Mouse (Mus musculus): ENCODE data around the gene Zpr1.
"Not testable (repeated sequence)": the region's sequence is repeated elsewhere in the genome, so short reads cannot be mapped to it uniquely, and the experiment has no call there.

The Zpr1 gene

DNA sequence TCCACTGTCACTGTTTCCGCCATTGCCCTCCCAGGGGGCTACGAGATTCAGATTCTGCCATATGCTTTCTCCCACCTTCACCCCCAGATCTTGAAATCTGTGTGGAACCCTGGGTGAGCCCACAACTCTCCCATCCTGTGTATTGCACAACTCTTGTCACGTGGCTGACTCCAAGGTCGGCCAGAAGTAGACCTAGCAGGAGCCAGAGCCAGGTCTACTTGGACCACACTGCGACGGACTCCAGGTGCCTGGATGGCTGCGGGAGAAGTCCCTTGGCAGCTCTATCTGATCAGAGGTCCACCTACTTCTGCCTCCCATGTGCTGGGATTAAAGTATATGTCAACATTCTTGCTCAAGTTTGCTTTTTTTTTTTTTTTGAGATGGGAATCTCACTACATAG is 11.7 kb upstream of the Zpr1 start:
- no peak for DNase-seq (ENCODE audit: low read depth, low spot score)

DNA sequence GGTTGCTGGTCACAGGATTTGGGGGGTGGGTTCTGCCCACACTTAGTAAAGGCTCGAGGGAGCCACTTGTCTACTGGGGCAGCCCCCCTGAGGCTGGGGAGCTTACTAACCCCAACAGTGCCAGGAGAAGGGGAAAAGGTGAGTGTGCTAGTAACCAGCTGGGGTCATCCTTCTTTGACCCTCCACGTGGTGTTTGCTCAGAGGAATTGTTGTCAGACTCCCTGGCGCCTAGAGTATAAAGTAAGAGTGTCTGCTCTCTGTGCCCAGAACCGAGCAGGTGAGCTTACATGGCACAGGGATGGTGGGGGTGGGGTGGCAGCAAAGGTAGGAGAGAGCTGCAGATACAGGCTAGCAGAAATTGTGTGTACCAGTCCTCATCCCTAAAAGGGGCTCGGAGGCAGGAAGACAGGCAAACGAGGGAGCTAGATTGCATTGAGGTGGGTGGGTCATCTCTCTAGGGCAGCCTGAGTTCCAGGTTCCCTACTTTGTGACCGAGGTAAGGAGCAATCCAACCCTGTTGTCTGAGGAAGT is 4.5 kb upstream of the Zpr1 start, which contains the start of gene Apoa5:
TSS of gene Apoa5 (plus strand) at position 291 of the 531 bp plus-strand sequence.
- DNase-seq (ENCODE audit: low read depth, low spot score): no peak

DNA sequence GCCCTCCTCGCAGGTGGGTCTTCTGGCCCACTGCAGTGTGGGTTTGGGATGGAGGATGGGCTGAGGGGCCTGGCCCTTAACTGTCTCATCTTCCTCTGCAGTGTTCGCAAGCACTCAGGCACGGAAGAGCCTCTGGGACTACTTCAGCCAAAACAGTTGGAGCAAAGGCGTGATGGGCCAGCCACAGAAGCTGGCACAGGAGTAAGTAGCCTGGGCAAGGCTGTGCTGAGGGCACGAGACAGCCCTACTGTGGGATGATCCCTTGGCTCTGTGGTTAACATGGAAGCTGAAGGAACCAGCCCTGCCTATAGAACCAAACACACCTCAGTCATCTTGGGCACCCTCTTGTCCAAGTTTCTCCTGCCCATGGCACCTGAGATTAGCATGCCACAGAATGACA is 3.7 kb upstream of the Zpr1 start:
- no peak for DNase-seq (ENCODE audit: low read depth, low spot score)

- no peak for DNase-seq (ENCODE audit: low read depth, low spot score)
These were observed 2.1 kb upstream of the Zpr1 start for GRCm38 (mm10) chr9:46270782-46271181.

- DNase-seq (ENCODE audit: low read depth, low spot score): peak; percentile 83
These were observed 794 bp upstream of the Zpr1 start for GRCm38 (mm10) chr9:46272070-46272469.

DNA sequence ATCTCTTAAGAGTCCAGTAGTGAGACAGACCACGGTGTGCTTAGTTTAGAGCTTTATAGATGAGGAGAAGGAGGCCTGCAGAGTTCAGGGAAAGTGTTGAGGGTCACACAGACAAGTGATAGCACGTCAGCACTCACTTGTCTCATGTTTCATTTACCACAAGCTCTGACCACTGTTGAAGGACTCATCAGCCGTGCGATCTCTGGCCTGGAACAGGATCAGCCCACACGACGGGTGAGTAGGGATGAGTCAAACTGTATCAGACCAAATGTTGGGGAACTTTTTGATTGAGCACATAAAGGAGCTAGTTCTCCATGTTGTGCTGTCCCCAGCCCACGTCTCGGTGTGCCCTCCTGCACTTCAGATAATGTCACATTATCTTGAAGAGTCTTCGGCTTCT is 1.6 kb downstream of the Zpr1 start:
- DNase-seq (ENCODE audit: low read depth, low spot score): no peak

DNA sequence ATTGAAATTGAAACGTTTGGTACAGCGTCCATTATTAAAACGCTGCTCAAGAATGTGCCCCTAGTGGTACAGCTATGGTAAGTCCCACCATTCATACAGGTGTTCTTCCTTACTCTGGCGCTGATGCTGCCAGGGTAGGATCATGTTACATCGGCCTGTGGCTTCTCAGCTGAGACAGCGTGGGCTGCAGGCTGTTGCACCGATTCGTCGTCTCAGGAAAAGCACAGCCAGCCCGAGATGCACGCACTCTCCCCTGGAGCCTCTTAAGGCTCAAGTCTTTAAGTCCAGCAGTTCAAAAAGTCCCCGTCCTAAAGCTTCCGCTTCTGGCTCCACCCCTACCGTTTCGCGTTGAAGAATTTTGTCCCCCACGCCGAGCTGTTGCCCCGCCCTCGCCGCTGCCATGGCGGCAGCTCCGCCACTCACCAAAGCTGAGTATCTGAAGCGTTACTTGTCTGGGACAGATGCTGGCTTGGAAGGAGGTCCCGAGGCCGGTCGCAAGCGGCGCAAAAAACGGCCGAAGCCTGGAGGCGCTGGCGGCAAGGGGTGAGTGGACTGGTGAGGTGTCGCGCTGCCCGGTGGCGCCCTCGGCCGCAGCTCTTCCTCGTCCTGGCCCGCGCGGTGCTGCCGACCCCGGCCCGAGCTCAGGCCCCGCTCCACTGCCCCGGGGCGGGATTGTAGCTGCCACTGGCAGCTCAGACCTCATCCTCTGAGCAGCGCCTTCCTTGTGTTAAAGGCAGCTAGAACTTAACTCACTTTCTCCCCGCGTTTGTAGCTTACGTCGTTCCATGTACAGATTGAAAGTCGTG is 10.0 kb downstream of the Zpr1 start, which contains the start of gene Bud13:
TSS of gene Bud13 (plus strand) at position 378 of the 806 bp plus-strand sequence.
- peak; percentile 94 for DNase-seq (ENCODE audit: low read depth, low spot score)

GRCm38 (mm10) chr9:46298381-46298780 is 25.5 kb downstream of the Zpr1 start:
- no peak for DNase-seq (ENCODE audit: low read depth, low spot score)

DNA sequence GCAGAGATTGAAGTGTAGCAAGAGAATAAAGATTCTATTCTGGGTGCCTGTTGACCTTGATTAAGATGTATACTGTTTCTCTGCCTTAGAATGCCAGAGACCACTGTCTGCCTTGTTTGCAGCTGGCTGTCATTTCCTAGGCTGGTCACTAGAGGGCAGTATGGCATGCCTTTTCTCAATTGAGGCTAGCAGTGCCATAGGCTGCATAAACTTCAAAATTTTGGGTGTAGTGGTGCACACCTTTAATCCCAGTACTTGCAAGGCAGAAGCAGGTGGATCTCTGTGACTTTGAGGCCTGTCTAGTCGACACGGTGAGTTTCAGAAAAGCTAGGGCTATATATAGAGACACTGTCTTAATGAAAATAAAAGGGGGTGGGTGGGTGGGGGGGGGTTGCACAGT is 29.3 kb downstream of the Zpr1 start:
- peak; percentile 51 for DNase-seq (ENCODE audit: low read depth, low spot score)

DNA sequence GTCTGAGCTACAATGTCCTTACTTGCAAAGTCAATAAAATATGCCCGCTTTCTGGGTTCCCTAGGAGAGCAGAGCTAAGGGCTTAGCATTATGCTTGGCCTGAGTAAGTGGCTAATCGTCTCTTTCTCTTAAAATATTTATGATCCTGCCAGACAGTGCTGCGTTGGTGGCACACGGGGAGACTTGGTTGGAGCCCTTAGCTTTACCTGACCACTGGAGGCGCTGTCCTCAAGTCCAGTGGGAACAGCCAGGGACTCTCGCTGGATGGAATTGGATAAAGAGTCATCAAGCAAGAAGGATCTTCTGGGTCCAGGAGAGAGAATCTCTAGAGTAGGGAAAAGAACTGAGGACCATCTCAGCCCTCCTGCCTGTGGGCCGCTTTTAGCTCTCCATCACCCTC is 36.3 kb downstream of the Zpr1 start:
- no peak for DNase-seq (ENCODE audit: low read depth, low spot score)

GRCm38 (mm10) chr9:46314507-46314906 is 41.6 kb downstream of the Zpr1 start:
- peak; percentile 70 for DNase-seq (ENCODE audit: low read depth, low spot score)

DNA sequence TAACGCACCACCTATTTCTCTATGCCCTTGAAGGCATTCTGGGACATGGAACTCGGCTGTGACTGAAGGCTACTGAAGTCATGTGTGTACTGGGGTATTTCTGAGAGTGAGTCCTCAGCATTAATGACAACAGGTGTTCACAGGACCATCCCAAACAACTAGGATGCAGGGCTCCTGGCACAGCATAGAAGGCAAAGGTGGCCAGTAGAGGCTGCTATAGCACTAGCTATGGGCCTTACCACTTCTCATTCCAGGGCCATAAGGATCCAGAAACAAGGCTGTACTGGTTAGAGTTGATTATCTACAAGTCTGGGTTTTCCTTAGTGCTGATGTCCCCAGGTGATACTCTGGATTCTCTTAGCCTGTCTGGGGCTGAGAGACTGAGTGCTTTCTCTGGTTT is 42.1 kb downstream of the Zpr1 start:
- no peak for DNase-seq (ENCODE audit: low read depth, low spot score)

DNA sequence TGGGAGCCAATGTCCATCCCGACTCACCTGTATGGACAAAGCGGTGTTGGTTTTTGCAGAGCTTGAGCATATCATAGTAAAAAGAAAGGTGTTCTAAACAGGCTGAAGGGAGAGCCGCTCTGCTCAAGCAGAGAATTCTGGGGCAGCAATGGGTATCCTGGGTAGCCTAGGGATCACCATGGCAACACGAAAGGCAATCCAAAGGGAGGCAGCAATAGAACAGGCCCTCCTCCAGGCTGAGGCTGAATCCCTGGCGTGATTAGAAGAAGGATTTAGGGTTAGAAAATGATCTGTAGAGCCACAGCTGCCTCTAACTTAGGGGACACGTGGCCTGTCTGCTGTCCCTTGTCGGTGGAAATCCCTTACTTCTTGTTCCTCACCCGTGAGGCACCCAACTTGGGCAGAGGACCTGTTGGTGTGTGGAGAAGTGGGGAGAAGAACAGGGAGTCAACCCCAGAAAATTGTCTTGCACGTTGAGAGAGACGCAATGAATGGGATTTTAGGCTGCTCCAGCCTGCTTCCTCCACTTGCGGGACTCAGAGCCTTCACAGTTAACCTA is 43.0 kb downstream of the Zpr1 start:
- no peak for DNase-seq (ENCODE audit: low read depth, low spot score)

GRCm38 (mm10) chr9:46316388-46316787 is 43.5 kb downstream of the Zpr1 start:
- no peak for DNase-seq (ENCODE audit: low read depth, low spot score)

DNA sequence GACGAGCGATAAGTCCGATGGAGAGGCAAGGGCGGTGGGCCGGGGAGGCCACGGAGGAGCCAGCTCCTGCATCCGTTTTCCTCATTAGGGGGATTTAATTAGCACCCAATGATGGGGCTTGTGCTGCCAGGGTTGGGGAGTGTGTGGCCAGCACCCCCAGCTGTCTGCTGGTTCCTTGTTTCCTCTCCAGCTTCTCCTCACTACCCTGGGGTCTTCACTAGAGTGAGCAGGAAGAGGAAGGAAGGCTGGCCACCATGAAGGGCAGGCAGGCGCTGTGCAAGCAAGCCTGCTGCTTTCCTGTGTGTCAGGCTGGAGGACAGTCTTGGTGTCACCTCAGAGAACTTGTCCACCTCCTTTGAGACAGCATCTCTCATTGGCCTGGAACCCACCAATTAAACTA is 44.0 kb downstream of the Zpr1 start:
- DNase-seq (ENCODE audit: low read depth, low spot score): no peak

- DNase-seq (ENCODE audit: low read depth, low spot score): no peak
These were observed 45.1 kb downstream of the Zpr1 start for GRCm38 (mm10) chr9:46317957-46318356.

- DNase-seq (ENCODE audit: low read depth, low spot score): not testable (repeated sequence)
These were observed 47.0 kb downstream of the Zpr1 start, which contains the start of gene 4931429L15Rik for GRCm38 (mm10) chr9:46319886-46320285. Gene 4931429L15Rik, minus strand, starts transcription at chr9:46319986.

- no peak for DNase-seq (ENCODE audit: low read depth, low spot score)
These were observed 47.6 kb downstream of the Zpr1 start for GRCm38 (mm10) chr9:46320461-46320860.

- DNase-seq (ENCODE audit: low read depth, low spot score): no peak
These were observed 54.0 kb downstream of the Zpr1 start for GRCm38 (mm10) chr9:46326694-46327405.

DNA sequence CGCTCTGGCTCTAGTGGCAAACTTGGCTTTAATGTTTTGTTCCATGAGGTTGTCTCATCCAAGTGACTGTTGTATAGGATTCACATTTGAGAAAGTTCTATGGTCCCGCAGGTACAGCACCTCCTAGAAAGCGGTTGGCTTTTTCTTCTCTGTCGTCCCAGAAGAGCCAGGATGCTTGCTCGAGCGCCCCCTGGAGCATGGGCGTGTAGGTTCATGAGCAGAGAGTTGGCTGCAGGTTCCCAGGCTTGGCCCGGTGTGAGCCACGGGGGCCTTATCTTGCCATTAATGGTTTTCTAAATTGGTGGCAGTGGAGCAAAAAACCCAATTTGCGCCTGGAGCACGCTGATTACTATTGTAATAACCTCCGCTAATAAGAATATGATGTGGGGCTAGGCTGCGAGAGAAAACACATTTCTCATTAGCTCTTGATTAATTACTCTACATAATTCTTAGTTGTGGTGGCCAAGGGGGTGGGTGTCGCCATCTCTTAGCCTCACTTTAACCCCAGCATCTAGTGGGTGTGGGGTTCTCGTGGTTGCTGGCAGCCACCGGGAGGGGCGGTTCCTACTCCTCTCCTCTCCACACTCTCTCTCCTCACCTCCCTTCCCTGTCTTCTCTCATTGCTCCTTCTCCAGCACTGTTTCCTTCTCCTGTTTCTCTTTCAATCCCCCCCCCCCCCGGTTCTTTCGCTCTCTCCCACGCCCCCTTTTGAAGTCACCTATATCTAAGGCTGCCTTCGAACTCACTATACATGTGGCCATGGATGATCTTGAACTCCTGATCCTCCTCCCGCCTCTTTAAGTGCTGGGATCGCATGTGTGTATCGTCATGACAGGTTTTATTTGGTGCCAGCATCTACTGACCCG is 55.1 kb downstream of the Zpr1 start:
- no peak for DNase-seq (ENCODE audit: low read depth, low spot score)

DNA sequence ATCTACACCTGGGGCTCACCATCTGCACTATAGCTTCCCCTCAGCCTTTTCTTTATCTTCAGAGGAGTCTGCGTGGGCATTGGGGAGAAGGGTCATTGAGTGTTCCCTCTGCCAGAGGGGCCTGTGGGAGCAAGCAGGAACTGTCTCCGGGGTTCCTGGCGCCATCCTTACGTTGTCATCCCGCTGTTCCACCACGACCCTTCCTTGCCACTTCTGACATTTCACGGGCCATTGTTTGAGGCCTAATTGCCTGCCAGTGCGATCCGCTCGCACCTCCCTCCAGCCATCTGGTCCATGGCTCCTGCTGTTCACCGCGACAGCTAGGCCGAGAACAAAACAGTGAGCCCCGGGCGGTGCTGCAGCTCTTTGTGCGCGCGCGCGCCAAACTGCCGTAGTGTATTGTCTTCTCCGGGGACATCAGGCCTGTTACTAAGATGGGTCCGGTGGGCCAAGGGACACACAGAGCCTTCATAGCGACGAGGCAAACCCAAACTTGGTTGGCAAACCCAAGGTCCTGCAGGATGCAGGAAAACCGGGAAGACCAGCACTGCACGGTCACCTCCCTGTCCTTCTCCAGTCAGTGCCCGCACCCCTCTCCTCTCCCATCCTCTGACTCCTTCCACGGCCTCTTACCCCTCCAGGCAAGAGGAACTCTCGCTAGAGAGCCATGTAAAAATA is 55.8 kb downstream of the Zpr1 start:
- DNase-seq (ENCODE audit: low read depth, low spot score): no peak

All from CD4-positive helper T cell, adult 2 months (primary cell).